Mouse (Mus musculus): Measurements from ENCODE around the gene Ldb3. TPM values are rescaled to one million over a fixed set of nuclear protein-coding genes. Genes with fewer than 3 reads are reported as not detected.

Gene Ldb3
- polyA plus RNA-seq, 1 experiment from 2014 or later: 0.22 TPM

DNA sequence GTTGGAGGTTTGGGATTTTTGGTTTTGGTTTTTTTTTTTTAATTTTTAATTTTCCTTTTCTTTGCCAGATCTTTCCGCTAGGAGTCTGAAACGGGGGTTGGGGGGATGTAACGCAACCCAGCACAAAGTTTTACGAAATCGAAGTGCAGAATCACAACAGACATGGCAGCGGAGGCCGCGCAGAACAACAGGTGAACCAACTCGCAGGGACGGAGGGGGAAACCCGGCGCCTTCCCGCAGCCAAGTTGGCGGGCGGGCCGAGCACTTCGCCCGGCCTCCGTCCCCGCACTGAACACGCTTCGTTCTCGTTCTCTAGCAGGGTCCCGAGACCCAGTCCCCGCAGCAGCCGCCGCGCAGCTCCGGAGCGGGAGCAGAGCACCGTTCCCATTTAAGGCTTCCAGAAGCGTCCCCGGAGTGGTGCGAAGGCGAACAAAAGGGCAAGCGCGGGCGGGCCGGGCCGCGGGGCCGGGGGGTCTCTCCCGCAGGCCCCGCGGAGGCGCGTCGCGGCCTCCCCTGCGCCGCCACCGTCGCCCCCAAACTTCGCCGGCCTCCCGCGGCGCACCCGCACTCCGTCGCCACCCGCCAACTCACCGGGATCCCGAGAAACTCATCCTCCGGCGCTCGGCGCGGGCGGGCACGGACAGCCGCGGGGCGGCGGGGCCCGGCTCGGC, 86.5 kb downstream of the Ldb3 start:
- Histone ChIP-seq H3K4me1 (peaks cover 30% of the 10 kb centered on the region), H3K27ac (peak overlapping the region; percentile 96), H3K4me3 (peak overlapping the region; percentile 82), H3K9ac (peak overlapping the region; percentile 96), H3K36me3 (no peaks in the 10 kb centered on the region), H3K9me3 (replicated peaks) (no peaks in the 10 kb centered on the region), H3K27me3 (no peaks in the 10 kb centered on the region), H3K4me2 (replicated peaks) (peak overlapping the region; percentile 58)
- under 1% methylated on average over 76 of the region's 77 CpGs for WGBS
- ATAC-seq (ENCODE audit: low FRiP score): peak; percentile 58

DNA sequence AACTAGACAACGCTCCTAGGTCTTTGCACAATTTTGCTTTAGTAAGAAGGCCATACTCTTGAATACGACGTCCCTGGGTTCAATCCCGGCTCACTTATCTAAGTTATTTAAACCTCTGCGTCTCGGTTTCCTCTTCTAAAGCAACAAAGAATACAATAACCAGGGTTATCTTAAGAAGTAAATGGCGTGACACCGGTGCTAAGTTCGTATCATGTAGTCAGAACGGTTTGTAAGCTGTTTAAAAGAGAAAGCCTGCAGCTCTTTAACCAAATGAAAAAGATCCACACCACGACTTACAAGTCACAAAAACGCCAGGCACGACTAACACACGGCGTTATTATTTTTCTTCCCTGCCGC, 87.1 kb downstream of the Ldb3 start:
- H3K4me3 ChIP-seq: peak overlapping the region; percentile 82
- H3K4me1 ChIP-seq: peaks cover 30% of the 10 kb centered on the region
- no peaks in the 10 kb centered on the region for H3K36me3 ChIP-seq
- under 1% methylated on average over 16 of the region's 16 CpGs for WGBS
- H3K27ac ChIP-seq: peak overlapping the region; percentile 96; the same call in 1 of the 2 replicates
- H3K4me2 ChIP-seq (replicated peaks): peak overlapping the region; percentile 58
- no peaks in the 10 kb centered on the region for H3K9me3 ChIP-seq (replicated peaks)
- H3K27me3 ChIP-seq: no peaks in the 10 kb centered on the region
- no peak for ATAC-seq (ENCODE audit: low FRiP score)
- peak overlapping the region; percentile 96 for H3K9ac ChIP-seq

DNA sequence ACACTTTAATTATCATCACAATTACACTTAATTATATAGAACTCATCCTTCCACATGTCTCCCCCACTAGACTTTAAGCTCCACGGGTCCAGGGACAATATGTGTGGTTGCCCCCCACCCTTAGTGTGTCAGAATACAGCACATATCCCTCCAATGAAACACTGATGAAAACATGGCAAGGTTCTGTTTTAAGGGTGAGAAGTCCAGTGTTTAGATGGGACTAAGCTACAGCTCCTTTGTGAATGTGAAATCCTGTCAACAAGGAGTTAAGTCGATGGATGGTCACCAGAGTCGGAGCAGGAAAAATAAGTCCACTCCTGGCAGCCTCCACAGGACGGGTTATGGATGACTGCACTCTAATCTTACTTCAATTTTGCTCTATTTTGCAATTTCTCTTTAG, 88.2 kb downstream of the Ldb3 start:
- no peak overlapping the region for H3K27ac ChIP-seq
- H3K4me3 ChIP-seq: peak overlapping the region; percentile 82
- H3K4me2 ChIP-seq (replicated peaks): peak overlapping the region; percentile 58
- no peaks in the 10 kb centered on the region for H3K36me3 ChIP-seq
- H3K9me3 ChIP-seq (replicated peaks): no peaks in the 10 kb centered on the region
- no peaks in the 10 kb centered on the region for H3K27me3 ChIP-seq
- peak overlapping the region; percentile 32; the same call in 1 of the 2 replicates for H3K9ac ChIP-seq
- no peak for ATAC-seq (ENCODE audit: low FRiP score)
- H3K4me1 ChIP-seq: peaks cover 30% of the 10 kb centered on the region
- 7% methylated on average over 4 of the region's 4 CpGs for WGBS

DNA sequence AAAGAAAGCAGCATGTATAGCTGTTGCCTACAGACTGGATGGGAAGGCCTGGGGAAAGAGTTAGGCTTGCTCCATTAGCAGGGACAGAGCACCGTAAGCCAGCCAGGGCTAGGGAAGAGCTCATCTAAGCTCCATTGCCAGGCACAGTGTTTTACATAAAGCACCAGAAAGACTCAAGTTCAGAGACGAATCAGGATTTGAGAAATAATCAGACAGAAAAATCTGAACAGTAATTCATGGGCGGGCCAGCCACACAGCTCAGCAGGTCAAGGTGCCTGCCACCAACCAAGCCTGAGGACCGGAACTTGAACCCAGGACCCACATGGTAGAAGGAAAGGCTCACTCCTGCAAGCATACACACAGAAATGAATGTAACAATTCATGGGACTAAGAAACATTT, 88.8 kb downstream of the Ldb3 start:
- no peak overlapping the region for H3K4me3 ChIP-seq
- H3K9me3 ChIP-seq (replicated peaks): no peaks in the 10 kb centered on the region
- no peak for ATAC-seq (ENCODE audit: low FRiP score)
- no peaks in the 10 kb centered on the region for H3K27me3 ChIP-seq
- H3K4me2 ChIP-seq (replicated peaks): peak overlapping the region; percentile 58
- H3K4me1 ChIP-seq: peaks cover 30% of the 10 kb centered on the region
- H3K9ac ChIP-seq: no peak overlapping the region
- H3K36me3 ChIP-seq: no peaks in the 10 kb centered on the region
- H3K27ac ChIP-seq: no peak overlapping the region
- WGBS: 61% methylated on average over 4 of the region's 4 CpGs

DNA sequence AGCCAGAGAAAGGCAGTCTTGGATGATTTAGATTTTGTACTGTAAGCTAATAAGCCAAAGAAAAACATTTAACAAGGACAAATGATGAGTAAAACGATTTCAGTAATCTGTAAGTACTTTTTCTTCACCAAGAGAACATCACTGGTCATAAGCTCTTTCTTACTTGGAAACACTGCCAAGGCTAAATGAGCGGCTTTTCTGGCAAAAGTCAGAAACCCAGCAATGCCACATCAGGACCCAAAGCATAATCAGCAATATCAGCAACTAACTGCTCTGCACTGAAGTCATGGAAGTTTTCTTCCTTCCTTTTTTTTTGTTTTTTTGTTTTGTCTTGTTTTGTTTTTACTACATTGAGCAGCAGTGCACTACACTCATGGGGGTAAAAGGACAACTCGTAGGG, 91.1 kb downstream of the Ldb3 start:
- 85% methylated on average over 3 of the region's 3 CpGs for WGBS
- Histone ChIP-seq H3K27ac (no peak overlapping the region), H3K36me3 (no peaks in the 10 kb centered on the region), H3K4me2 (replicated peaks) (no peak overlapping the region), H3K4me1 (peaks cover 27% of the 10 kb centered on the region), H3K9ac (no peak overlapping the region), H3K4me3 (no peak overlapping the region), H3K9me3 (replicated peaks) (no peaks in the 10 kb centered on the region), H3K27me3 (no peaks in the 10 kb centered on the region)
- ATAC-seq (ENCODE audit: low FRiP score): no peak

DNA sequence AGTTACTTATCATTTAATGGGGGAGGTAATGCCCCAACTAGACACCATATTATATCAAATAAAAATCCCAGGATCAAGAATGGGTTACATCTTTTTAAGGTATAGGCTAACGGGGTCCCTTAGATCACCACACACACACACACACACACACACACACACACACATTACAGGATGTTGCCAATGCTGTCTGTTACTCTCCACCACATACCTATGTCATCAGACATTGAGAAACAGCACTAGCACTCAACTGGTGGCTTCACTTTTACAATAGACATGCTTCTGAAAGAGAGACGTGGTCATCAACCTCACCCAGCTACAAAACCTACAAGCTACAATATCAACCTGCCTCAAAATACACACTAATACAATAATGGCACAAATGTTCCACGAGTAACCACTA, 94.8 kb downstream of the Ldb3 start:
- whole genome bisulfite sequencing: 94% methylated on average over 3 of the region's 3 CpGs
- no peak for ATAC-seq (ENCODE audit: low FRiP score)
- no peak overlapping the region for H3K4me2 ChIP-seq (replicated peaks)

DNA sequence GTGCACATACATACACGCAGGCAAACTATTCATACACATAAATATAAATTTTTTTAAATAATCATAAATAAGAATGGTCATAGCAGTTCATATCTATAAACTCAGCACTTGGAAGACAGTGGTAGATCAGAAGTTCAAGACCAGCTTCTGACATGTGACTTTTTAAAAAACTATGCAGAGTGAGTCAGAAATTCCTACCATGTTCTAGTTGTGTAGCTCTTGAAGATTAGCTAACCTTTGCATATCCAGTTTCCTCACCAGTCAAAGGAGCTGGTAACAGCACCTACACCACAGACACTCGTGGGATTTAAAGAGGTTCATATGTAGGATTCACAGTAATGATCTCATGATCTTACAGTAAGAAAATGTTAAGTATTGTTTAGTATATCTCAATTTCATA, 95.8 kb downstream of the Ldb3 start:
- no peak overlapping the region for H3K4me2 ChIP-seq (replicated peaks)
- no peak overlapping the region for H3K4me3 ChIP-seq
- WGBS: 83% methylated on average over 2 of the region's 2 CpGs
- no peak overlapping the region for H3K27ac ChIP-seq
- H3K9me3 ChIP-seq (replicated peaks): no peaks in the 10 kb centered on the region
- no peaks in the 10 kb centered on the region for H3K27me3 ChIP-seq
- H3K36me3 ChIP-seq: no peaks in the 10 kb centered on the region
- H3K4me1 ChIP-seq: no peaks in the 10 kb centered on the region; the same call in 1 of the 2 replicates
- no peak overlapping the region for H3K9ac ChIP-seq
- no peak for ATAC-seq (ENCODE audit: low FRiP score)

More for the DNA sequence above, 94.8 kb downstream of the Ldb3 start:
- Histone ChIP-seq H3K4me1 (peaks cover 7% of the 10 kb centered on the region), H3K27ac (no peak overlapping the region), H3K4me3 (no peak overlapping the region), H3K36me3 (no peaks in the 10 kb centered on the region), H3K9me3 (replicated peaks) (no peaks in the 10 kb centered on the region), H3K9ac (no peak overlapping the region), H3K27me3 (no peaks in the 10 kb centered on the region)

DNA sequence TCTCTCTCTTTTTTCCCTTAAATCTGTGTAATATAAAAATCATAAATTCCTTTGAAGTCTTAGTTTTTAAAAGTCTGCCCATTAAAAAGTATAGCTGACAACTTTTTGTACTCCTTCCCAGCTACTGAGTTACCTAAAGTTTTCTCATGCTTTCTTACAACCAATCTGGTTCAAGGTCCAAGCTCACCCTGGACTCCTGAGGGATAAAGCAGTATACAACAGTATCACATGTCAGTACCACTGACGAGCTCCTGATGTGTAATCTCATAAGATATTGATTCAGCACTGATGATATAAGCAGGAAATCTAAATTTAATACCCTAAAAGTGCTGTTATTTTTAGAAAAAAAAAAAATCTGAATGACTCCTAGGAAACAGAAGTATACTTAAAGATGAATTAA, 97.5 kb downstream of the Ldb3 start:
- ATAC-seq (ENCODE audit: low FRiP score): no peak
- Histone ChIP-seq H3K4me1 (no peaks in the 10 kb centered on the region), H3K4me3 (no peak overlapping the region), H3K9me3 (replicated peaks) (no peaks in the 10 kb centered on the region), H3K27me3 (no peaks in the 10 kb centered on the region), H3K4me2 (replicated peaks) (no peak overlapping the region), H3K27ac (no peak overlapping the region), H3K36me3 (no peaks in the 10 kb centered on the region), H3K9ac (no peak overlapping the region)
- WGBS: 63% methylated on average over 1 of the region's 1 CpGs

DNA sequence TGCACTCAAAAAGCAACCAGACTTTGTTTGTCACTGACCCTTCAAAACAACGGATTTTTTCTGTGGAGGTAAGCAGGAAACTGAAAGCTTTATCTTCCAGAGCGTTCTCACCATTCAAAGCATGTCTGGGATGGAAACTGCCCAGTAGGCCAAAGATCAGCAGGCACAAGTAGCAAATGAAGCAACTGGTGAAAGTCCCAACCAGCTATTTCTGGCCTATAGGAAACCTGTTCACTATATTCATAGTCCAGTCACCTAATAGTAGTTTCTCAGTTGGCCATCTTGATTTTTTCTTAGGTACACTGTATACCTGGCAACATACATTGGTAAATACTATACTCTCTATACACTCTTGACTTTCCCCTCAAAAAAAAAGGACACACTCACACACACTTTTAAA, 98.6 kb downstream of the Ldb3 start:
- Histone ChIP-seq H3K9ac (no peak overlapping the region), H3K4me3 (no peak overlapping the region), H3K36me3 (no peaks in the 10 kb centered on the region), H3K27me3 (no peaks in the 10 kb centered on the region), H3K9me3 (replicated peaks) (no peaks in the 10 kb centered on the region), H3K27ac (no peak overlapping the region), H3K4me1 (peaks cover 5% of the 10 kb centered on the region), H3K4me2 (replicated peaks) (no peak overlapping the region)
- no peak for ATAC-seq (ENCODE audit: low FRiP score)
- 90% methylated on average over 2 of the region's 2 CpGs for WGBS

DNA sequence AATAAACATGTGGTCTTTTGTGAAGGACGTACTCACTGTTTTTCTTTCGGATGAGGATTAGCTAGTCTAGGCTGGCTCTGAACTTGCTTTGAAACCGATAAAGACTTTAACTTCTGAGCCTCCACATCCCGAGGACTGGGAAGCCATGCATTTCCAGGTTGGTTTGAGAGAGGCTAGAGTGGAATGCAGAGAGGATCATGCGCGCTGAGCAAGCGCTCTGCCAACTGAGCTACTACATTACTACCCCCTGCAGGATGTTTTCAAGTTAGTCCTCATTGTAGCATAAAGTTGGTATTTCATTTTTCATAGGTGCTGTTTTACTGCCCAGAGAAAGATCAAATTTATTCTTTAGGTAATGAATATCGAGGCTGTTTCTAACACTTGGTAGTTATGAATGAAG, 102.3 kb downstream of the Ldb3 start:
- no peak overlapping the region for H3K9ac ChIP-seq
- no peaks in the 10 kb centered on the region for H3K27me3 ChIP-seq
- no peaks in the 10 kb centered on the region for H3K9me3 ChIP-seq (replicated peaks)
- H3K4me1 ChIP-seq: peaks cover 19% of the 10 kb centered on the region
- 58% methylated on average over 8 of the region's 8 CpGs for WGBS
- no peak overlapping the region for H3K4me2 ChIP-seq (replicated peaks)
- H3K4me3 ChIP-seq: no peak overlapping the region
- no peak overlapping the region for H3K27ac ChIP-seq
- ATAC-seq (ENCODE audit: low FRiP score): no peak
- no peaks in the 10 kb centered on the region for H3K36me3 ChIP-seq

DNA sequence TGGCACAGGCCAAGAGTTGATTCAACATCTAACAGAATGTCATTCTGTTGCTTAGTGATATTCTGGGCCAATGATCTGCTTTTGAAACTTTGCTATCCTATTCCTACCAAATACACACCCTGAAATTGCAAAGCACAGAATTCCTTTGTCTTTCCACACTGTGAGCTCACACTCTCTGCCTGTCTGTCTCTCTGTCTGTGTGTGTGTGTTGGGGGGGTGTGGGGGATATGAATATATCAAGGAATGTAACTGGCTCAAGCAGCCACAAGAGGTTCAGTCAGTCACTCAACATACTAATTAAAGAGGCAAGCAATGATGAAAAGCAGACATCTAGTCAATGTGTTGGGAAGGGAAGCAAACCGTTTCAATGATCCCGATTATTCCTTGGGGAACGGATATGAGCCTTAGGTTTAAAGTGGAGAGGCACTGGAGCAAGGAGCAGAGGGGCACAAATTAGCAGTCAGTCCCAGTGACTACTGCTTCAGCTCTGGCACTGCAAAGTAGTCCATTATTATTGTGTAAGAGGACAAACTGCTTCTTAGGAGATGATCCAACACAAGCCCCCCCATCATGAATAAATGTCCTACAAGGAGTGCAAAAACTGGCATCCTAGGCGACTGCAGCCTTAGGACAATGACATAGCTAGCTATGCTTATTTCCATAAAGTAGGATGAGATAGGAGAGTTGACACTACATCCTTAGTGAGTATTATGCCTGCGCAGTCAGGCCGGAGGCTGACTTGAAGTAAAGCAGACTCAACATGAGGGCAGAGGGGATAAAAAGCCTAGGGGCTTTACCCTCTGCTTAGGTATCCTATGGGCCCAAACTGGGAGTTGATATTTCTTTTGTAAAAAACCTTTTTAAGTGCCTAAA, 104.8 kb downstream of the Ldb3 start:
- no peaks in the 10 kb centered on the region for H3K9me3 ChIP-seq (replicated peaks)
- H3K4me3 ChIP-seq: no peak overlapping the region
- H3K27me3 ChIP-seq: no peaks in the 10 kb centered on the region
- peak overlapping the region; percentile 71 for H3K27ac ChIP-seq
- peak; percentile 79 for ATAC-seq (ENCODE audit: low FRiP score)
- WGBS: 51% methylated on average over 6 of the region's 6 CpGs
- H3K4me2 ChIP-seq (replicated peaks): no peak overlapping the region
- no peaks in the 10 kb centered on the region for H3K36me3 ChIP-seq
- peaks cover 22% of the 10 kb centered on the region for H3K4me1 ChIP-seq
- H3K9ac ChIP-seq: no peak overlapping the region
